Mouse (Mus musculus): ENCODE measurements around the gene Snn.

The Snn gene

DNA sequence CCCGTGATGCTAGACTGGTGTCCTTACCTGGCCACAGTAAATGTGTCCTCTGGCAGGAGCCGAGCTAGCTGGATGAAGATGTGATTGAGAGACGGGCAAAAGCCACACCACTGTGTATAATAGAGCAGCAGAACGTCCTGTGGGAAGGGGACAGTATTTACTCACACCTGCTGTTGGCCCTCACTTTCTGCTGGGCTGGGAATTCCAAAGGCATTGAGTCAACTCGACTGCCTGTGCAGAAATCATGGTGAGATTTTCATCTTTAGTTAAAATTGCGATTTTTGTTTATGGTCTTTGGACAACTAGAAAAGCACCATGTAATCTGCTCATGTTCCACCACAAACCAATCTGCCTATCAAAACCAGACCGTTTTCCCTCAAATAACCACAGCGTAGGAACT is 23.4 kb downstream of the Snn start:
- DNase-seq (ENCODE audit: low read depth, low spot score), result no peak

DNA sequence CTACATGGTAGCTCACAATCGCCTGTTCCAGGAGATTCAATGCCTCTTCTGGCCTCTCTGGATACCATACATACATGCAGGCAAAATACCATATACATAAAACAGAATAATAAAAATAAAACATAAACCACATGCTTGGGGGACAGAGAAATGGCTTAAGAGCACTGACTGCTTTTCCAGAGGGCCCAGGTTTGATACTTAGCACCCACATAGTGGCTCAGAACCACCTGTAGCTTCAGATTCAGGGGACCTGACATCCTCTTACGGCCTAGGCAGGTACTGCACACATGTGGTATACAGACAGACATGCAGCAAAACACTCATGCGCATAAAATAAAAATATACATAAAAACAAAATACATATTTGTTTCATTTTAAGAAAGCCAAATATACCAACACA is 25.6 kb downstream of the Snn start:
- DNase-seq (ENCODE audit: low read depth, low spot score), result no peak

DNA sequence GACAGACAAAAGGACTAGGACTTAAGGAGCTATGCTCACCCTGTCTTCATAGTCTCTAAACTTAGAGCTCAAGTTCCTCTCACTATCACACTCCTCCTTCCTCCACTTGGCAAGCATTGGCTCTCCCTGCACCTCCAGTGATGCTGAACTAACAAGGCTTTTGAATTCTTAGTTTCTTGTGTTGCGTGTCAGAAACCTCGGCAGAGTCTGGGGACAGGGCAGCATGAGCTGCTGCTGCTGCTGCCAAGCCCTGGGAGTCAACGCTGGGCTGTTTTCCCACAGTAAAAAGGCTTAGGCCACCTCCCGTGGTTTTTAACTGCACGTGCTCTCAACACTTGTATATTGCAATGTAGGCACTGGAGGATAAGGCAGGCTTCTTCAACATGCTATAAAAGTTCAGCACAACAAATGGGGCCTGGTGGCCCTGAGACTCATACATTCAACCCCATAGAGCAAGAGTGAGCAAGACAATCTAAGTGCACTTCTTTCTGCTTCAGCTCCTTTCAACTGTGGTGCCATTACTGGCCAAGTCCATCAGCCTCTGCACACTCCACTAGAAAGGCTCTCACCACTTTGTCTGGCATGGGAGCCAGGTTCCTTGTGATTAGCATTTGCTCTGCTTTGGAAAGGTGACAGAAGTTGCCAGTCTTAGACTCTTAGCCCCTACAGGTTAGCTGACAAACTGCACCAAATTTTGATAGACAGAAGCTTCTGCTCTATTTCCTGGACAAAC is 26.3 kb downstream of the Snn start:
- DNase-seq (ENCODE audit: low read depth, low spot score), result peak; percentile 49

DNA sequence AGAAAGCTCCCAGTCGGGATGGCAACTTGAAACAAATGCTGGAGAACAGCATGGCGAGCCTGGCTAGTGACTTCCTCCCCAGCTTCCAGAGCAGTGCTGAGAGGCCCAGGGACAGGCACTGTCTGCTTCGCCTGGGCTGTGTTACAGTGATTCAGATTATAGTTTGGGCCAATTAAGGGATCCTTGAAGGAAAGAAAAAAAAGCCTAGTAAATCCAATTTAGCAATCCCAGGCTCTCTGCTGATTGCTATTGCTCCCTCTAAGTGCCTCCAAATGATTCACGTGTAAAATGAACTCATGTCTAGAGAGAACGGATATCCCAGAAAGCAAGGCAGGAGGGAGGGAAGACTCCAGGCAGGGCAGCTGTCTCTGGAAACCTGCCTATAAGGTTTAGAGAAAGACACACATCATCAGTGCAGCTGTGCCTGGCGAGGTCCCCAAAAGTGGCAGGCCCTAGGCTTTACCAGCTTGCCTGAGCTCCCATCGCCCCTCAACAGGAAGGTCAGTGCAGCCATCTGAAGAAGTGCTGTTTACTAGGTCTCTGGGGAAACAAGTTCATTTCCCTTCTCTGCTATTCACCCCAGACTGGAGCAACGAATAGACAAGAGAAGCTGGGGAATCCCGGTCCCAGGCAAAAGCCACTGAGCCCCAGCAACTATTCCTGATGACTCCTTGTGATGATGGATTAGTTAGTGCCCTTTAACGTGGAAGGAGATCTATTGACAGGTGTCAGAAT is 30.3 kb downstream of the Snn start:
- DNase-seq (ENCODE audit: low read depth, low spot score), result no peak

DNA sequence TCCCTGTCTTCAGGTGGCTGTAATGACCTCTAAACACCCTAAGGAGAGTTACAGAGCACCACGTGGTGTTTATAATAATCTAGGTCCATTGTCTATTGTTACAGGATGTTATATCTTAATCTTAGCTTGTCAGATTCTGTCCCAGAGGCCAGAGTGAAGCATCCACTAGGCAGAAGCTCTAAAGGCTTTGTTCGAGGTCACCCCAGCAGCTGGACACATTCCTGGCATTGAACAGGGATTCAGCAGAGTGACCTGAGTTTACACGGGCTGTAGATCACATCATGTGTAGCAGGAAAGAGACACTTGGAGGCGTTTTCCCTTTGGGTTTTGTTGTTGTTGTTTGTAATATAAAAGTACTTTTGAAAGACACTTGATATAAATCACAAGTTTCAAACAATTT is 31.3 kb downstream of the Snn start:
- DNase-seq (ENCODE audit: low read depth, low spot score), result no peak

DNA sequence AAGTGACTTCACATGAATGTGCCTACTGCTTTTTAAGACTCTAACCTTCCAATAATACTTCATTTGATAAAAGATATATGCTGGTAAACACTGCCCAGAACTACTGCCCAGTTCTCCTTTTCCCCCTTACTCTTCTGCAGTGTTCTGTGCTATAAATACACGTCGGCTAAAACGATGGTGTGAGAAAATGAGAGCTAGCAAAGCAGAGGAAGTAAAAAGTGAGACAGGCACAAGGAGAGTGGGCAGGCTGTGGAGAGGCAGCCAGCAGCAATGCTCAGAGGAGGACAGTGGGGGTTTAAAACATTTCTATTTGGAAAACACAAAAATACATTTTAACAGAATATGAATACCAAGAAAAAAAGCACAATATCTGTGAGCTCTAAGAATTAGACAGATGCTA is 31.8 kb downstream of the Snn start:
- no peak for DNase-seq (ENCODE audit: low read depth, low spot score)

DNA sequence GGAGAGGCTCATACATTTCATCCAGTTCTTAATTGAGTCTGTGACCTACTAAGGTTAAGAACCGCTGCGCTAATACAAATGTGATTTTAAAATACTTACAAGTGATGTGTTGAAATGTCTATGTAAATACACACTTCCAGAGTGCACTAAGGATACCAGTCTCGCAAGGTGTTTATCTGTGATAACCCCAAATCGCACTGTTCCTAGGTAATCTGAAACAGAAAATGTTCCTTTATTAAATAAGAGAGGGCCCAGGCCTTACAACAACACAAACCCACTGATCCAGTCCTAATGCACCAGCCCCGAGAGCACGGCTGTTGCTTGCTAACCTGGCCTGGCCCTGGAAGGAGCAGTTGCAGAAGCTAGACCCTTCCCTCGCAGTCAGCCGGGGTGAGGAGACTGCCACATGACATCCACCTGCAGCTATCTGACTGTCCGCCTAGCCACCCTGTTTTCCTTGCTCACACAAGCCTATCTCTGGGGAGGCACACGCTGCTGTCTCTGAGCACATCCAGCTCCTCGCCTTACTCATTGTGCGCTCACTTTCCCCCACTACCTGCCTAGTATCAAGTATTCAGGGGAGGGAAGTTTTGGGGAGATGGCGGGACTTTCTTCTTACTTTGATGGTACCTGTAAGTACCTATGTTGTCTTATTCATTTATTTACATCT is 33.1 kb downstream of the Snn start:
- no peak for DNase-seq (ENCODE audit: low read depth, low spot score)

DNA sequence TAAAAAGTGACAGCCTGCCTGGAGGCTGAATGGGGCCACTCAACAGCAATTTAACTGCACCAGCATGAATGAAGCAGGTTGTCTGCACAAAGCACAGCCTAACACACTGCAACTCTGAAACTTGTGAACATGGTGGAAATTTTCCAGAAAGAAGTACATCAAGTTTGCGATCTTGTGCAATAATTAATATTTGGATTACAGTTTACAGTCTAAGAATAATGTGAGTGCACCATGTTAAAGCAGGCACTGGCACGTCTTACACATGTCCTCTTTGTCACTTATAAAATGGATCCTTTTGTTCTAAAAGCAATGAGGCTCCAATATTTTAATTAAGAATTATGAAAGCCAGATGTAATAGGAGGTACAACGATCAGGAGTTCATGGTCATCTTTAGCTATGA is 36.6 kb downstream of the Snn start:
- DNase-seq (ENCODE audit: low read depth, low spot score), result no peak

DNA sequence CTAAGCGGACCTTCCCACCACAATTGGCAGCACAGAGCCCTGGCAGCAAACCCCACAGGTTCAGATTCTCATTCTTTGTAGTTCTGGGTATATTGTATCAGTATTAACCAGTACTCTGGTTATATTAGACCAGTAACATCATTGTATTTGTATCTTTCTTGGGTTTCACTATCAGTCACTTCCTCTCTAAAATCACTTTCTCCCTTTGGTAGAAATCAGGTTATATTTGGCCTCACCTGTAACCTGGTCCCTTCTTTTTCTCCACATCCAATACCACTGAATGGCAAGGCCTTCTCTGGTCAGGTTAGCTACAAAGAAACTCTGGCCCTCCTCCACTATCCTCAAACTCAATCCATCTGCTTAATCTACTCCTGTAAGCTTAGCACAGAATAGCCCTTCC is 44.2 kb downstream of the Snn start:
- DNase-seq (ENCODE audit: low read depth, low spot score), result no peak

DNA sequence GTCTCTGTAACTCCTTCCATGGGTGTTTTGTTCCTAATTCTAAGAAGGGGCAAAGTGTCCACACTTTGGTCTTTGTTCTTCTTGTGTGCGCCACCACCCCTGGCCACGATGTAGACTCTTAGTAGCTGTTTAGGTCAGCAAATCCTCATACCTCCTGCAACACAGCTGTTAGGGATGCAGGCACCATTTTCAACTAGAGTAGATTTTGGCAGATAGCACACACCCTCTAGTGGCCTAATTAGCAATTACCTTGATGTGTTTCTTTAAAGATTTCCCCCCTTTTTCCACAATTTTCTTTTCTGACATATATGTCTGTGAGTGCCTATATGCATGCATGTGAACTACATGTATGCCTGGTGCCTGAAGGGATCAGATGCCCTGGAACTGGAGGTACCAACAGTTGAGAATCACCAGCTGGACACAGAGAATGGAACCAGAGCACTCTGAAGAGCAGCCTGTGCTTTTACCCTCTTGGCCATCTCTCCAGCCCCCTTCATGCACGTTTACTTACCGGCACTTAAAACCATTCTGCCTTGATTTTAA is 48.5 kb downstream of the Snn start:
- no peak for DNase-seq (ENCODE audit: low read depth, low spot score)

DNA sequence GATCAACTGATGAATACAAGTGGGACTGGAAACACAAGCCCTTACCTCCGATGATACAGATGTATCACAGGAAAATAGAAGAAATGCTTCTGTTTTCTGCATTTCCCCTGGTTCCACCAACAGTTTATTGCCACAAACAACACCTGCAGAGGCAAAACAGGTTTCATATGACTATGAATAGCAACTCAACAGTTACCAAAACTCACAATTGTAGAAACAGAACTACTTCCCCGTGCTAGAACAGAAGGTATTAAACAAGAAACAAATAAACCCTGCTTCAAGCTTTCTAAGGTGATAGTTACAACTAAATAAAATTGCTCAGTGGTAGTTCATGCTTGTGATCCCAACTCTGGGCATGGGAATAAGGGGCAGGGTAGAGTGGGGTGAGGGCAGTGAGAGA is 61.9 kb downstream of the Snn start:
- DNase-seq (ENCODE audit: low read depth, low spot score), result no peak

DNA sequence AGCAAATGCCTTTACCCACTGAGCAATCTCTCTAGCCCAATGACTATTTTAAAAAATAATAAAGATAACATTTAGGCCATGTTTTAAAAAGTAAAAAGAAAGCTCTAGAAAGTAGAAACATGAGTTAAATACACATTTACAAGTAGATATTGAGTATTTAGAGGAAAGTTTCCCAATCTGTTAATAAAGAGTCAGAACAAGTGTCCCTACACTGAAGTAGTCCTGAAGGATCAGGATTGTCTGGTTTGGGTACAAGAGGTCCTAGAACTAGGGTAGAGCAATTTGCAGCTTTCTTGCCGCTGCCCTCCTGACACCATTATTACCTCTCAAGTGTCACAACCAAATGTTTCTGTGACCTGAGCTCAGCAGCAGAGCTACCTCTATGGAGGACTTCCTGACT is 63.4 kb downstream of the Snn start:
- DNase-seq (ENCODE audit: low read depth, low spot score), result no peak

All from brain, embryonic 18.5 days (tissue).